Mouse (Mus musculus) layer of hippocampus, postnatal 14 days (tissue): ENCODE measurements around the gene Unk. TPM values are rescaled to one million over a fixed set of nuclear protein-coding genes. Genes with fewer than 3 reads are reported as not detected.

Source experiments
- DNase-seq, 2 experiments: peaks; one replicate each; pipeline ENCODE4 v3.0.0; 2021 to 2022; ENCODE audit warnings: low spot score in 2 of 2, mixed read lengths in 1 of 2
- total RNA-seq, 2 experiments: library from RNA; stranded (reverse); gene quantifications; 2 replicates each; pipeline ENCODE4 v1.2.3; 2021

Gene Unk
- total RNA-seq, 2 experiments from 2014 or later = 22.0 to 25.3 TPM

DNA sequence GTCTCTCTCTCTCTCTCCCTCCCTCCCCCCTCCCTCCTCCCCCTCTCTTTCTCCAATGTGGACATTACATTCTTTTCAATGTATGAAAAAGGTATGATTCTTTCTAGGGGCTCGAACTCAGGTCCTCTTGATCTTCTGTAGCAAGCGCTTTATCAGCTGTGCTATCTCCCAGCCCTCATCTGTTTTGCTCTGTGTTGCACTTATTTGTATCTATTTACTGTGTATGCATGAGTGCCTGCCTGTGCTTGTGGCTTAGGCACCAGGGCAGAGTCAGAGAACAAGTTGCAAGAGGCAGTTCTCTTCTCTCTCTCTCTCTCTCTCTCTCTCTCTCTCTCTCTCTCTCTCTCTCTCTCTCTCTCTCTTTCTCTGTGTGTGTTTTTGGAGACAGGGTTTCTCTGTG, 74.9 kb downstream of the Unk start:
- no peak for DNase-seq

DNA sequence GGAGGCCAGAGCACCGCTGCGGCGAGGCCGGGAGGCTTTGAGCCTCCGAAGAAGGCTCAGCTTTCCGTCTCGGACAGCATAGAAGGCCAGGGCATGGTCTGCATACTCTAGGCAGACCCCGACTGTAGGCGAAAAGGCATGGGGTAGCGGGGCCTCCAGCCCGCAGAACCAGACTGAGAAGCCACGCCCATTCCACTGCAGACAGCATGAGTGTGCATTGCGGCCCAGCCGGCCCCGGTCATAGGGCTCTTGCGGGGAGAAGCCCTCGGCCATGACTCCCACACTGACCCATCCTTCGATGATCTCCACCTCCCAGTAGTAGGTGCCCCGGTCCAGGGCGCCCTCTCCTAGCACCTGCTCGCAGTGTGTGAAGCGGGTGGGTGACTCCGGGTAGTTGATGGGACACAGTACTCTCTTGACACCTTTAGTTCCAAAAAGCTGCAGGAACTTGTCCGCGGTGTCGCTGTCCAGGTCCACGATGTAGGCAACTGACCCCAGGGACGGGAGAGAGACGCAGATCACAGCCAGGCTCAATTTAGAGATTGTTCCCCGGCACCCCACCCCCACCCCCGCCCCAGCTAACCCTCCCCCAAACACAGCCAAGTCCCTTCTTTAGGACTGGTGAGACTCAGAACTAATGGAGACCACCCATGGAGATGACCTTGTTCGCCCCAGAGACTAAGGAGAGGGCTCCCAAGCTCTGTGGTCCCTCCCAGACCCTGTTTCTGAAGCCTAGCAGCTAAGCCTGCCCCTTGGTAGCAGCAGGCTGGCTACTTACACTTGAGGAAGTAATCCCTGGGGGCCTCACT, 76.2 kb downstream of the Unk start:
- no peak for DNase-seq

DNA sequence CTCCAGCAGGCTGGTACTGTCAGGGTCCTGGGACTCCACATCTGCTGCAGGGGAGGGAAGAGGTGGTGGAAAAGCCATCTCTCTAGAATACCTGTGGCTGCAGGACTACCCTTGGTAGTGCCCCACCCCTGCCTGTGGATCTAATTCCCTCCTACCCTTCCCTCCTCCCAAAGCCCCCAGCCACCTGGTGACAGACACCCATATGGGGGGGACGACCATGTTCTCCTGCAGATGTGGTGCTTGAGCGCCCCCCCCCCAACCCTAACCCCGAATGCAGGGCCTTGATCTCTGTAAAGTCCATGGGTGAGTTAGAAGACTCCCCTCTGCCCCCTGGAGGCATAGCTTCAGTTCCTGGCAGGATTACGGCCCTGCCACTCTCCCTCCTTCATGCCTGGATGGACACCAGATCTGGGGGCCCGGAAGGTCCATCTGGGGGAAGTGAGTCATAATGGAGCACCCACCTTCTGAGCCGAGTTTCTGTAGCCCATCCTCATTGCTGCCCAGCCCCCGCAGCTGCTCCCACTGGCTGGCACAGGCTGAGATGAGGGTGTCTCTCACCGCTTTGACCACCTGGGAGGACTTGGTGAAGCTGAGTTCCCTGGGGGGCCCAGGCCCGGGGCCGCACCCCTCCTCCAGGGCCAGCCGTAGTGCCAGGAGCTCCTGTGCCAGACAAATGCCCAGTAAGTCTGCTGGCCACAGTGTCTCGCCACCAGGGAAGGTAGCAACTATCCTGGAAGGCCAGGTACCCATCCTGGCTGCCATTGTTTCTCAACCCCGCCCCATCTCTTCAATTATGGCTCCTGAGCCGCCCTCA, 77.0 kb downstream of the Unk start:
- no peak for DNase-seq

DNA sequence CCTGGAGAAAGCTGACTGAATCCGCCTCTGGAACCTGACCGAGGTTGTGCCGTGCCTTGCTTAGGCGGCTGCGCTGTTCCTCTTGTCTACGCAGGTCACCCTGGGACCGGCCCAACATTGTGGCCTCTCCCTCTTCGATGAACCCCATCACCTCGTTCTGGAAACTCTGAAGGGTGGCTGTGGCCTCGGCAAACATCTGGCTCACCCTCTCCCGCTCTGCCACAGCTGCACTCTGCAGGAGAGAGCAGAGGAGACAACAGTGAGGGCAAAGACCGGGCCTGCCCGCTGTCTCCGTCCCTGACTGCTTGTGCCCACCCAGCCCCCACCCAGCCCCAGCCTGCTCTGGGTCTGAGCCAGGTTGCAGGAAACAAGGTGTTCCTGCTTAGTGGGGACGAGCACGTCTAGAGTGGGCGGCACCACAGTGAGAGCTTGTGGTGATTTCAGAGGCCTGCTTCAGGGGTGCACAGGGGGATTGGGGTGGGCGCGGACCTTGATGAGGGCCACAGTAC, 77.7 kb downstream of the Unk start:
- DNase-seq = no peak

DNA sequence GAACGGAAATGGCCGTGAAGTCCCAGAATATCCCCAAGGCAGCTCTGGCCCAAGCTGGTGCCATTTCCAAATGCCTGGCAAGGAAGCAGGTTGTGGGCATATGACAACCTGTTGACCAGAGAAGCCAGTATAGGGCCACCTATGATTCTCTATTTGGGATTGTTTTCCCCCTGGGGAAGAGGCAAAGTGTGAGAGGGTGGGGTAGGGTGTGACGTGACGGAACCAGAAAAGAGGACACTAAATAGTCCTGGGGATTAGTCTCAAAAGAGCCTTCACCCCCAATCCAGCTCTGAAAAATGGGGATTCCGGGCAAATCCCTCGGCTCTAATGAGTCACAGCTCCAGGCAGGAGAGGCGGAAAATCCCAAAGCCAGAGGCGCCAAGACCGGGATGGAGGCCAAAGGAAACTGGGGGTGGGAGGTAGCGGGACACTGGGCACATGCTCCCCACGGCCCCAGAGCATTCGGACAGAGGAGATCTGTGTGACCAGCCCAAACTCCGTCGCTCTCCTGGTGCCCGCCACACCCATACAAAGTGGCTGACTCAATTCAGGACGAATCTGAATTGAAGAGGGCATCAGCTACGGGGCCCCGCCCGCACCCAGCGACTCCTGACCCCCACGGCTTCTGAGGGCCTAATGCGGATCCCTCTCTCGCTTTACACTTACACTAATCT, 78.5 kb downstream of the Unk start:
- no peak for DNase-seq

DNA sequence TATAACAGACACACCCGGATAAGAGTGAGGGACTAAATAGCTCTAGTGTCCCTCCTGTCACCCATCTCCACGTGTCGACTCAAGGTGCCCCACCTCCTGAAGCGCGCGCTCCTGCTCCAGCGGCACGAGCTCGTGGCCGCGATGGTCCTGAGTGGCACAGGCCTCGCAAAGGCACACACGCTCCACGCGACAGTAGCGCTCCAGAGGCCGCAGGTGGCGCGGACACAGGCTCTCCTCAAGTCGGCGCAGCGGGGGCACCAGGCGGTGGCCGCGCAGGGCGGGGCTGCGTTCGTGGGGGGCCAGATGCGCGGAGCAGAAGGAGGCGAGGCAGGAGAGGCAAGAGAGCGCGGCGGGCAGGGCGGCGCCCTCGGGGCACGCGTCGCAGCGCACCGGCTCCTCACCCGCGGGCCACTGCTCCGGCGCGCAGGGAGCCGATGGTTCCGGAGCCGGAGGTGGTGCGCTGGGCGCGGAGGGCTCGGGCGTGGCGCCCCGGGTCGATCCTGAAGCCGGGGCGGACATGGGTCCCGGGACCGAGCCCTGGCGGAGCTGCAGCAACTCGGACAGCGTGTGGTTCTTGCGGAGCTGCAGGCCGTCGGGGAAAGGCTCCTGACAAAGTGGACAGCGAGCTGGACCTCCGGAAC, 79.4 kb downstream of the Unk start:
- DNase-seq = no peak

DNA sequence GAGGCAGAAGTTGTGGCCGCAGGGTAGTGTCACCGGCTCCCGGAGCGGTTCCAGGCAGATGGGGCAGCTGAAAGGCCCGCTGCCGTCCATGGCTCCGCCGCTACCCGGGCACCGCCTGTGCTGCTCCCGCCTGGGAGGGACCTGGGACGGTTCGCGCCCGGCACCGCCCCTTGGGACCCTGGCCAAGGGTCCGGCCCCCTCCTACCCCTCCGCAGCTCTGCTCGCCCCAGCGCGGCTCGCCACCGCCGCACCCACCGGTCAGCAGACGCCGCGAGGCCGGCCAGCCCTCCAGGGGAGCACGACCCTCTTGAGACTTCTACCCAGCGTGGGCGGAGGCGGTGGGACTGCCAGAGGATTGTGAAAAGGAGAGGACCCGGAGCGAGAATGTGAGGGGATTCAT, 80.0 kb downstream of the Unk start:
- no peak for DNase-seq

DNA sequence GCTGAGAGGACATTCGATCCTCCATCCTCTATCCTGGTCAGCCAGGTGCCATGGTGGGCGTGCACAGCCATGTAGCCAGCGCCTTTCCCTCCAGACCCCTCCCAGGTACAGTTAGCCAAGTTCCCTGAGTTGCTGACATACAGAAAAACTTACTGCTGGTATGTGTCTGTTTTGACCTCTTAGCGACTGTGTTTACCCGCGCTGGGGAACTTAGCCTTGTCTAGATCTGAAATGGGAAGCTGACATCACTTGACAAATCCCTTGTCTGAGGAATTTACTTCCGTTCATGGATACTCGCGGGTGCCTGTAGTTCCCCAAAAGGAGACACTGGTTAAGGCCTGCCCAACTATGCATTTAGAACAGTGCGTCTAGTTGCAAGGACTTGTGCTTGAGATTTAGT, 80.4 kb downstream of the Unk start:
- no peak for DNase-seq

Other genes with a start within 250 kb of the Unk start
- 10 to 100 TPM; 22.0 to 24.8 TPM for gene Caskin2, start 216.7 kb upstream of the Unk start, total RNA-seq
- 10 to 100 TPM; 12.4 to 15.0 TPM for gene Tsen54, start 215.6 kb upstream of the Unk start, total RNA-seq
- gene Llgl2, start 206.3 kb upstream of the Unk start, total RNA-seq = 1 to 10 TPM; 2.3 to 3.2 TPM
- under 1 TPM; 0.35 to 0.36 TPM for gene Myo15b, start 171.9 kb upstream of the Unk start, total RNA-seq
- 1 to 10 TPM in 1 of 2 experiments, under 1 TPM in 1; 0.67 to 2.0 TPM for gene Smim5, start 130.4 kb upstream of the Unk start, total RNA-seq
- gene Smim6, start 118.3 kb upstream of the Unk start, total RNA-seq = not detected
- gene Sap30bp, start 97.0 kb upstream of the Unk start, total RNA-seq = 10 to 100 TPM; 39.2 to 50.4 TPM
- 10 to 100 TPM; 23.2 to 25.7 TPM for gene Recql5, start 96.8 kb upstream of the Unk start, total RNA-seq
- gene Itgb4, start 55.6 kb upstream of the Unk start, total RNA-seq = 1 to 10 TPM; 1.4 to 2.2 TPM
- gene Galk1, start 17.6 kb upstream of the Unk start, total RNA-seq = 10 to 100 TPM; 14.6 to 16.9 TPM
- gene H3f3b, start 2.4 kb upstream of the Unk start, total RNA-seq = 100 to 1,000 TPM; 338 to 355 TPM
- 1 to 10 TPM; 1.3 to 2.1 TPM for gene Unc13d, start 47.6 kb downstream of the Unk start, total RNA-seq
- 100 to 1,000 TPM; 287 to 295 TPM for gene Wbp2, start 56.7 kb downstream of the Unk start, total RNA-seq
- gene Trim47, start 96.9 kb downstream of the Unk start, total RNA-seq = 1 to 10 TPM; 5.7 to 7.8 TPM
- gene Trim65, start 100.8 kb downstream of the Unk start, total RNA-seq = 1 to 10 TPM; 6.0 to 6.6 TPM
- 10 to 100 TPM; 55.3 to 63.7 TPM for gene Mrpl38, start 108.5 kb downstream of the Unk start, total RNA-seq
- 100 to 1,000 TPM in 1 of 2 experiments, 10 to 100 TPM in 1; 87.9 to 102 TPM for gene Fbf1, start 137.8 kb downstream of the Unk start, total RNA-seq
- 10 to 100 TPM; 42.9 to 53.7 TPM for gene Ten1, start 168.5 kb downstream of the Unk start, total RNA-seq
- 100 to 1,000 TPM; 123 to 125 TPM for gene Acox1, start 168.7 kb downstream of the Unk start, total RNA-seq
- under 1 TPM; 0.44 to 0.72 TPM for gene Evpl, start 207.8 kb downstream of the Unk start, total RNA-seq
- gene Srp68, start 243.9 kb downstream of the Unk start, total RNA-seq = 10 to 100 TPM; 52.0 to 55.7 TPM